Mouse (Mus musculus) effector memory CD4-positive, alpha-beta T cell, adult 7 months (primary cell): ENCODE measurements around the gene Vmn1r137. TPM values are rescaled to one million over a fixed set of nuclear protein-coding genes. Genes with fewer than 3 reads are reported as not detected.

Experiments
- polyA plus RNA-seq: library from polyadenylated mRNA; unstranded; fragments of 100-300 nt; shearing (Covaris generic); gene quantifications from one replicate; pipeline ENCODE4 v1.2.1, GENCODE M21; 2017

Gene Vmn1r137
- polyA plus RNA-seq = not detected

DNA sequence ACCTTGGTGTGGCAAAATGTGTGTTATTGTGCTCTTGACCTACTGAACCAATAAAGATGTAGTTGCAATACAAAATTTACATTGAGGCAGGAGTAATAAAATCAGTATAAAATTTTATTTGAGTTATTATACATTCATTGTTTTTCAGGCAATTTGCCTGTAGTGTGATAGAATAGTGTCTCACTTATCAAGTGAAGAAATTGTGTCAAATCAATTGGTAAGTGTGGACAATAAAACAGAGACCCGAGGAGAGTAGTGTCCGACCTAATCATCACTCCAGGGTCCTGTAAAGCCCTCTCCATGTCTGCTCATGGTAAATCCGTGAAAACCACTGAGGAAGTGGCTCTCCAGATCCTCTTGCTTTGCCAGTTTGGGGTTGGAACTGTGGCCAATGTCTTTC lies at the start of gene Vmn1r137:
Vmn1r137 (plus strand) TSS at position 301 of the 400 bp plus-strand sequence.

DNA sequence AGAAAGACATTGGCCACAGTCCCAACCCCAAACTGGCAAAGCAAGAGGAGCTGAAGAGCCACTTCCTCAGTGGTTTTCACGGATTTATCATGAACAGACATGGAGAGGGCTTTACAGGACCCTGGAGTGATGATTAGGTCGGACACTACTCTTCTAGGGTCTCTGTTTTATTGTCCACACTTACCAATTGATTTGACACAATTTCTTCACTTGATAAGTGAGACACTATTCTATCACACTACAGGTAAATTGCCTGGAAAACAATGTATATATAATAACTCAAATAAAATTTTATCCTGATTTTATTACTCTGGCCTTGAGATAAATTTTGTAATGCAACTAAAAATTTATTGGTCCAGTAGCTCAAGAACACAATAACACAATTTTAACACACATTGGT lies 34.4 kb downstream of the Vmn1r137 start, which contains the start of gene Vmn1r138:
Vmn1r138 (minus strand) TSS at position 101 of the 400 bp plus-strand sequence.

Other genes starting within 250 kb of the Vmn1r137 start
- gene Gm4175, start 233.1 kb upstream of the Vmn1r137 start, polyA plus RNA-seq = not detected
- not detected for gene Gm4177, start 197.9 kb upstream of the Vmn1r137 start, polyA plus RNA-seq
- not detected for gene Vmn1r135, start 162.2 kb upstream of the Vmn1r137 start, polyA plus RNA-seq
- gene Gm5725, start 150.3 kb upstream of the Vmn1r137 start, polyA plus RNA-seq = not detected
- gene Gm5891, start 73.3 kb upstream of the Vmn1r137 start, polyA plus RNA-seq = 0.69 TPM
- gene Vmn1r138, start 34.3 kb downstream of the Vmn1r137 start, polyA plus RNA-seq = not detected
- not detected for gene Gm6176, start 61.7 kb downstream of the Vmn1r137 start, polyA plus RNA-seq
- gene Vmn1r139, start 74.5 kb downstream of the Vmn1r137 start, polyA plus RNA-seq = not detected
- gene Gm16451, start 123.7 kb downstream of the Vmn1r137 start, polyA plus RNA-seq = not detected
- gene Gm10666, start 140.2 kb downstream of the Vmn1r137 start, polyA plus RNA-seq = not detected
- gene Vmn1r142, start 169.4 kb downstream of the Vmn1r137 start, polyA plus RNA-seq = not detected
- 0.55 TPM for gene Vmn1r143, start 194.8 kb downstream of the Vmn1r137 start, polyA plus RNA-seq
- not detected for gene Gm8653, start 206.7 kb downstream of the Vmn1r137 start, polyA plus RNA-seq
- gene Gm8453, start 234.9 kb downstream of the Vmn1r137 start, polyA plus RNA-seq = not detected